Mouse (Mus musculus) myocyte (in vitro differentiated cells): ENCODE data around the gene Clmn. TPM values are rescaled to one million over a fixed set of nuclear protein-coding genes. Genes with fewer than 3 reads are reported as not detected.

ENCODE experiments used
- H3K27me3 ChIP-seq: one replicate; pipeline ENCODE4 v1.6.1; 2011; ENCODE audit not compliant: control insufficient read depth, insufficient read depth, insufficient read length
- H3K36me3 ChIP-seq: one replicate; pipeline ENCODE4 v1.6.1; 2011; ENCODE audit not compliant: control insufficient read depth, insufficient read depth
- H3K4me2 ChIP-seq: one replicate; pipeline ENCODE4 v1.6.1; 2011; ENCODE audit warnings: low read depth, control low read depth
- H3K4me3 ChIP-seq: one replicate; pipeline ENCODE4 v1.5.1; 2011; ENCODE audit warnings: mild to moderate bottlenecking, control low read depth, moderate library complexity
- H3K79me2 ChIP-seq: one replicate; pipeline ENCODE4 v1.6.1; 2011; ENCODE audit not compliant: control insufficient read depth, insufficient read depth
- H3ac ChIP-seq: one replicate; pipeline ENCODE4 v1.6.1; 2011; ENCODE audit not compliant: control insufficient read depth, insufficient read length
- CEBPB ChIP-seq: IDR thresholded peaks from 2 replicates; pipeline ENCODE4 v1.6.1; 2011; ENCODE audit warnings: mild to moderate bottlenecking, moderate library complexity; ENCODE audit not compliant: poor library complexity, insufficient read depth, severe bottlenecking
- E2F4 ChIP-seq: IDR thresholded peaks from one replicate; pipeline ENCODE4 v1.6.1; 2011; ENCODE audit warnings: mild to moderate bottlenecking, control low read depth, moderate library complexity; ENCODE audit not compliant: insufficient read depth
- MAX ChIP-seq: IDR thresholded peaks from one replicate; pipeline ENCODE4 v1.6.1; 2011; ENCODE audit warnings: low read depth, mild to moderate bottlenecking, control low read depth
- MYOD1 ChIP-seq, 3 experiments: IDR thresholded peaks; one replicate each; pipeline ENCODE4 v1.6.1; 2011; ENCODE audit warnings: control low read depth in 2 of 3, low read depth in 2 of 3, mild to moderate bottlenecking in 2 of 3, moderate library complexity in 1 of 3; ENCODE audit not compliant: insufficient read length in 2 of 3, control insufficient read depth in 1 of 3
- MYOG ChIP-seq, 3 experiments: IDR thresholded peaks; one replicate each; pipeline ENCODE4 v1.6.1; 2011; ENCODE audit warnings: control low read depth in 2 of 3, low read depth in 2 of 3, mild to moderate bottlenecking in 2 of 3; ENCODE audit not compliant: insufficient read length in 2 of 3, control insufficient read depth in 1 of 3, insufficient read depth in 1 of 3
- POLR2A ChIP-seq: IDR thresholded peaks from one replicate; pipeline ENCODE4 v1.6.1; 2011; ENCODE audit warnings: low read depth, mild to moderate bottlenecking, control low read depth, moderate library complexity; ENCODE audit not compliant: insufficient read length
- POLR2AphosphoS2 ChIP-seq: IDR thresholded peaks from one replicate; pipeline ENCODE4 v1.6.1; 2011; ENCODE audit warnings: low read depth, control low read depth; ENCODE audit not compliant: insufficient read length
- REST ChIP-seq: IDR thresholded peaks from one replicate; pipeline ENCODE4 v1.6.1; 2011; ENCODE audit warnings: mild to moderate bottlenecking, control low read depth, moderate library complexity; ENCODE audit not compliant: insufficient read depth, insufficient read length
- SRF ChIP-seq: IDR thresholded peaks from one replicate; pipeline ENCODE4 v1.6.1; 2011; ENCODE audit warnings: low read depth; ENCODE audit not compliant: control insufficient read depth, insufficient read length
- TCF12 ChIP-seq: IDR thresholded peaks from one replicate; pipeline ENCODE4 v1.6.1; 2011; ENCODE audit warnings: mild to moderate bottlenecking, control low read depth; ENCODE audit not compliant: poor library complexity, insufficient read depth, severe bottlenecking
- TCF3 ChIP-seq: IDR thresholded peaks from one replicate; pipeline ENCODE4 v1.6.1; 2011; ENCODE audit warnings: low read depth, control low read depth; ENCODE audit not compliant: insufficient read length
- USF1 ChIP-seq: IDR thresholded peaks from one replicate; pipeline ENCODE4 v1.6.1; 2011; ENCODE audit warnings: low read depth, mild to moderate bottlenecking, control low read depth, moderate library complexity
- polyA plus RNA-seq: library from polyadenylated mRNA; unstranded; fragments of >200 nt; fragmentation: generic; extraction: Trizol; gene quantifications from one replicate; pipeline ENCODE4 v1.2.1, GENCODE M21; 2012; ENCODE audit warnings: missing spikeins

The Clmn gene
- polyA plus RNA-seq, 1 experiment = 0.07 TPM

GRCm38 (mm10) chr12:104845707-104846106, 19.2 kb downstream of the Clmn start:
- Histone ChIP-seq H3K4me2 (peak overlapping the region; percentile 58), H3K4me3 (no peak overlapping the region), H3K36me3 (no peaks in the 10 kb centered on the region), H3K79me2 (no peaks in the 10 kb centered on the region), H3K27me3 (peaks cover 25% of the 10 kb centered on the region), H3ac (no peak overlapping the region)
- TF ChIP-seq POLR2AphosphoS2 = no peak
- TF ChIP-seq MAX = no peak
- TF ChIP-seq SRF = no peak
- no peak for TF ChIP-seq POLR2A
- TF ChIP-seq TCF12 = no peak
- TF ChIP-seq MYOG (IDR thresholded peaks at IDR 0.05; ENCODE audit: control insufficient read depth in 1 of 3, insufficient read depth in 1 of 3, insufficient read length in 2 of 3, low read depth in 2 of 3) = no peak
- no peak for TF ChIP-seq USF1
- no peak for TF ChIP-seq TCF3
- TF ChIP-seq E2F4 = no peak
- TF ChIP-seq MYOD1 (IDR thresholded peaks at IDR 0.05; ENCODE audit: control insufficient read depth in 1 of 3, insufficient read length in 2 of 3, low read depth in 2 of 3) = no peak
- no peak for TF ChIP-seq REST
- TF ChIP-seq CEBPB = no peak

GRCm38 (mm10) chr12:104844989-104845388, 19.9 kb downstream of the Clmn start:
- Histone ChIP-seq H3K27me3 (peaks cover 20% of the 10 kb centered on the region), H3K4me3 (no peak overlapping the region), H3K79me2 (no peaks in the 10 kb centered on the region), H3K4me2 (peak overlapping the region; percentile 58), H3ac (no peak overlapping the region), H3K36me3 (no peaks in the 10 kb centered on the region)
- TF ChIP-seq USF1 (no peak), MYOD1 (IDR thresholded peaks at IDR 0.05; ENCODE audit: control insufficient read depth in 1 of 3, insufficient read length in 2 of 3, low read depth in 2 of 3) (peak in 1 of 3 experiments; percentile 26), POLR2AphosphoS2 (no peak), MAX (no peak)

GRCm38 (mm10) chr12:104844279-104844678, 20.6 kb downstream of the Clmn start:
- Histone ChIP-seq H3K27me3 (peaks cover 15% of the 10 kb centered on the region), H3K4me2 (peak overlapping the region; percentile 58)

GRCm38 (mm10) chr12:104841256-104841655, 23.6 kb downstream of the Clmn start:
- H3K4me3 ChIP-seq = no peak overlapping the region
- H3ac ChIP-seq = no peak overlapping the region
- H3K79me2 ChIP-seq = no peaks in the 10 kb centered on the region
- no peak overlapping the region for H3K4me2 ChIP-seq
- peaks cover 18% of the 10 kb centered on the region for H3K27me3 ChIP-seq
- no peak for TF ChIP-seq POLR2AphosphoS2
- TF ChIP-seq USF1 = no peak
- no peak for TF ChIP-seq MYOD1 (IDR thresholded peaks at IDR 0.05; ENCODE audit: control insufficient read depth in 1 of 3, insufficient read length in 2 of 3, low read depth in 2 of 3)
- no peak for TF ChIP-seq CEBPB
- TF ChIP-seq TCF12 = no peak
- TF ChIP-seq MAX = no peak
- no peak for TF ChIP-seq E2F4
- no peak for TF ChIP-seq POLR2A
- no peak for TF ChIP-seq SRF
- no peak for TF ChIP-seq TCF3
- no peak for TF ChIP-seq REST
- TF ChIP-seq MYOG (IDR thresholded peaks at IDR 0.05; ENCODE audit: control insufficient read depth in 1 of 3, insufficient read depth in 1 of 3, insufficient read length in 2 of 3, low read depth in 2 of 3) = no peak
- H3K36me3 ChIP-seq = no peaks in the 10 kb centered on the region

More at GRCm38 (mm10) chr12:104844279-104844678, 20.6 kb downstream of the Clmn start:
- Histone ChIP-seq H3K36me3 (no peaks in the 10 kb centered on the region), H3K79me2 (no peaks in the 10 kb centered on the region), H3ac (no peak overlapping the region), H3K4me3 (no peak overlapping the region)
- TF ChIP-seq CEBPB (peak; percentile 54; the same call in 1 of the 2 replicates), POLR2A (no peak)

GRCm38 (mm10) chr12:104838987-104839386, 25.9 kb downstream of the Clmn start:
- Histone ChIP-seq H3K4me3 (no peak overlapping the region), H3ac (no peak overlapping the region), H3K27me3 (peaks cover 24% of the 10 kb centered on the region), H3K4me2 (no peak overlapping the region), H3K36me3 (no peaks in the 10 kb centered on the region), H3K79me2 (no peaks in the 10 kb centered on the region)
- no peak for TF ChIP-seq SRF
- no peak for TF ChIP-seq MYOG (IDR thresholded peaks at IDR 0.05; ENCODE audit: control insufficient read depth in 1 of 3, insufficient read depth in 1 of 3, insufficient read length in 2 of 3, low read depth in 2 of 3)
- no peak for TF ChIP-seq REST
- no peak for TF ChIP-seq MAX
- TF ChIP-seq TCF3 = no peak
- no peak for TF ChIP-seq E2F4
- no peak for TF ChIP-seq TCF12
- no peak for TF ChIP-seq POLR2AphosphoS2
- no peak for TF ChIP-seq USF1
- TF ChIP-seq POLR2A = no peak
